Mouse (Mus musculus) liver, embryonic 15.5 days (tissue): Measurements from ENCODE around the gene Ppif. TPM values are rescaled to one million over a fixed set of nuclear protein-coding genes. Genes with fewer than 3 reads are reported as not detected.

Experiments
- ATAC-seq: fragments of 200-750 bp; cut with Nextera tagmentation; 2 replicates; pipeline ENCODE4 v1.8.0; 2017; ENCODE audit warnings: moderate number of reproducible peaks, mild to moderate bottlenecking, moderate library complexity; ENCODE audit not compliant: insufficient read depth
- H3K27ac ChIP-seq: fragments of 300-500 bp; sonication (generic); replicated peaks from 2 replicates; pipeline ENCODE4 v1.5.1; 2015; ENCODE audit warnings: mild to moderate bottlenecking, inconsistent platforms
- H3K27me3 ChIP-seq: fragments of 300-500 bp; sonication (generic); 2 replicates; pipeline ENCODE4 v1.6.1; 2015; ENCODE audit warnings: mild to moderate bottlenecking, inconsistent platforms
- H3K36me3 ChIP-seq: fragments of 300-500 bp; sonication (generic); replicated peaks from 2 replicates; pipeline ENCODE4 v1.6.1; 2015; ENCODE audit warnings: moderate library complexity, mild to moderate bottlenecking, inconsistent platforms
- H3K4me1 ChIP-seq: fragments of 300-500 bp; sonication (generic); replicated peaks from 2 replicates; pipeline ENCODE4 v1.6.1; 2015; ENCODE audit warnings: inconsistent platforms
- H3K4me2 ChIP-seq: fragments of 300-500 bp; sonication (generic); 2 replicates; pipeline ENCODE4 v1.6.1; 2015; ENCODE audit warnings: moderate library complexity, mild to moderate bottlenecking, inconsistent platforms
- H3K4me3 ChIP-seq: fragments of 300-500 bp; sonication (generic); replicated peaks from 2 replicates; pipeline ENCODE4 v1.5.1; 2015; ENCODE audit warnings: mild to moderate bottlenecking, inconsistent platforms
- H3K9ac ChIP-seq: fragments of 300-500 bp; sonication (generic); 2 replicates; pipeline ENCODE4 v1.6.1; 2015; ENCODE audit warnings: moderate library complexity, mild to moderate bottlenecking, inconsistent platforms
- H3K9me3 ChIP-seq: fragments of 300-500 bp; sonication (generic); replicated peaks from 2 replicates; pipeline ENCODE4 v1.6.1; 2016; ENCODE audit warnings: inconsistent platforms
- WGBS: fragments of 180-500 bp; shearing (Covaris S2); methylation state at CpG from one replicate; pipeline ENCODE4 v1.1.7; 2015; ENCODE audit warnings: mixed read lengths; ENCODE audit not compliant: insufficient replicate concordance; 5-methylcytosine and 5-hydroxymethylcytosine counted together
- polyA plus RNA-seq: library from polyadenylated mRNA; unstranded; fragments of >200 nt; fragmentation: Nextera tagmentation; extraction: Ambion mirVana; gene quantifications from 2 replicates; pipeline ENCODE4 v1.2.1, GENCODE M21; 2015

Gene Ppif
- 26.4 and 26.8 TPM in 2 replicates for polyA plus RNA-seq

DNA sequence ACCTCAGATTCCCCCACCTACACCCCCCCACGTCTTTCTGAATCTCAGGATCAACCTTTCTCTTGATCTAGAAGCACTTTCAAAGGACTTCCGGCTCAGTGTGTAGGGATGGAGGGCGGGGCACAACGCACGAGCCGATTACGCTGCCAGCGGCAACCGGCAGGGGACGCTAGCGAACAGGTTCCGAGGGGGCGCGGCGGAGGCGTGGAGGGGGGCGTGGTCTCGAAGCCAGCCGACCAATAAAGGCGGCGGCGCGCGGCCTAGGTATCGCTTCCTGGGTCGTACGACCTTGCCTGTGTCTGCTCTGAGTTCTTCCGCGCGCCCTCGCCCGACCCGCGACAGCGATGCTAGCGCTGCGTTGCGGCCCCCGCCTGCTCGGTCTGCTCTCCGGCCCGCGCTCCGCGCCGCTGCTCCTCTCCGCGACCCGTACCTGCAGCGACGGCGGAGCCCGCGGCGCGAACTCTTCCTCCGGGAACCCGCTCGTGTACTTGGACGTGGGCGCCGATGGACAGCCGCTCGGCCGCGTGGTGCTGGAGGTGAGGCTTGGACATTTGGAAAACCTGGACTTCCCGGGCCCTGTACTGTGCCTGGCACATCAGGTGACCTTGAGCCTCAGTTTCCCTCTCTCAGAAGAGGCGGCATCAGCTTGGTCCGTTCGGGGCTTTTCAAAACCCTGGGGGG is at the start of gene Ppif:
Gene Ppif, plus strand, starts transcription at position 267 of the 681 bp plus-strand sequence.
- peak within 1 kb of the TSS; percentile 98 for H3K4me2 ChIP-seq
- WGBS: under 1% methylated on average over 70 of the region's 70 CpGs
- peaks cover 15% of the 10 kb centered on the region for H3K36me3 ChIP-seq
- H3K4me3 ChIP-seq: peak within 1 kb of the TSS; percentile 83
- H3K27ac ChIP-seq: 0 out of 2 replicates have a peak within 1 kb of the TSS, but pooled peaks have one; percentile 51
- H3K4me1 ChIP-seq: peaks cover 30% of the 10 kb centered on the region
- H3K9ac ChIP-seq: peak within 1 kb of the TSS; percentile 74
- ATAC-seq: peak; percentile 88
- H3K9me3 ChIP-seq: no peaks in the 10 kb centered on the region
- no peaks in the 10 kb centered on the region for H3K27me3 ChIP-seq

DNA sequence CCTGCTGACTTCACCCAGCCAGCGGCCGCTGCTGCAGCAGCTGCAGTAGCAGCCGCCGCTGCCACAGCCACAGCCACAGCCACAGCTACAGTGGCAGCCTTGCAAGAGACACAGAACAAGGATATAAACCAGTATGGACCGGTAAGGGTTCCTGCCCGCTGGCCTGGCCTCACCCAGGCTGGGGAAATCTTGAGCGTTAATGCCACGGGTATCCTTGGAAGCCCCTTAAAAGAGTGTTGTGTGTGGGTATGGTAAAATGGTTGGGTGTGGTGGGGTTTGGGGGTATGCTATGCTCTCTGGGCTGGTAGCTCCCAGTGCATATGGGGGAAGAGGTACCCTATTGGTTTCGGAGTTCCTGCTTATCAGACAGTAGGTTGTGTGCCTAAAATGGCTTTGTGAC is 48.2 kb upstream of the Ppif start:
- Histone ChIP-seq H3K9ac (no peak overlapping the region), H3K27ac (no peak overlapping the region), H3K9me3 (no peaks in the 10 kb centered on the region), H3K36me3 (peaks cover 63% of the 10 kb centered on the region), H3K4me1 (peaks cover under 1% of the 10 kb centered on the region; the same call in 1 of the 2 replicates), H3K4me2 (no peak overlapping the region), H3K4me3 (no peak overlapping the region), H3K27me3 (no peaks in the 10 kb centered on the region)
- WGBS: 74% methylated on average over 9 of the region's 9 CpGs
- ATAC-seq: no peak

DNA sequence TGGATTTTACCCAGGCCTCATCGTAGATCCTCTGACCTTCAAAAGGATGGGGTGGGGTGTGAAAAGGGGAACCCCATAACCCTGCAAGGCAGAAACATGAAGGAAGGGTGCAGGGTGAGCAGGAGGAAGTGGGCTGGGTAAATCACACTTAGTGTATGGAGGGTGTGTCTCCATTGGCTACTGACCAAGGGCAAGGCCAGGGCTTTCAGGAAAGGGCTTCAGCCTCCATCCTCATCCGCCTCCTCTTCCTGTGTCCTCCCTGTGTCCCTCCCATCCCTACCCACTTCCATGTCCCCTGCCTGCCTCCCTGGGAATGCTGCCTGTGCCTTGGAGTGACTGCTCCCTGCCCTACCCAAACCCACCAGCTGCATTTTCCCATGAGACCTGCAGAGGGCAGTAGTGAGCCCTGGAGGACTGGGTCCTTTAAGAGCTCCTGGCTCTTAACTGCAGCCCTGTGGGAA is 47.8 kb upstream of the Ppif start:
- Histone ChIP-seq H3K27ac (no peak overlapping the region), H3K9me3 (no peaks in the 10 kb centered on the region), H3K36me3 (peaks cover 68% of the 10 kb centered on the region), H3K4me2 (no peak overlapping the region), H3K9ac (no peak overlapping the region), H3K4me3 (no peak overlapping the region), H3K27me3 (no peaks in the 10 kb centered on the region), H3K4me1 (no peaks in the 10 kb centered on the region)
- WGBS: 28% methylated on average over 2 of the region's 2 CpGs
- ATAC-seq: peak; percentile 49; the same call in 1 of the 2 replicates

DNA sequence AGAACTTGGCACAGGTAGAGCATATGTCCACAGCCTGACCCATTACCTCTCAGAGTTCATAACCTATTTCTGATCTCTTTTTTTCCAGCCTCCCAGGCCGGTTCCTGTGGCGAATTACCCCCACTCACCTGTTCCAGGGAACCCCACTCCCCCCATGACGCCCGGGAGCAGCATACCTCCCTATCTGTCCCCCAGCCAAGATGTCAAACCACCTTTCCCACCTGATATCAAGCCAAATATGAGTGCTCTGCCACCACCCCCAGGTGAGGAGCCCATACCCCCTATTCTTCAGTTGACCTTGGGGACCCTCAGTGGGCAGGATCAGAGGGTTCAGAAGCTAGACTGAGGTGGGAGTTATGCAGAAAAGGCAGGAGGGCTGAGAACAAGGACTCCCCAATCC is 42.8 kb upstream of the Ppif start:
- no peak overlapping the region for H3K27ac ChIP-seq
- 76% methylated on average over 4 of the region's 4 CpGs for WGBS
- ATAC-seq: no peak
- H3K27me3 ChIP-seq: no peaks in the 10 kb centered on the region
- peaks cover 93% of the 10 kb centered on the region for H3K36me3 ChIP-seq
- no peaks in the 10 kb centered on the region for H3K4me1 ChIP-seq
- H3K9ac ChIP-seq: no peak overlapping the region
- no peak overlapping the region for H3K4me3 ChIP-seq
- no peaks in the 10 kb centered on the region for H3K9me3 ChIP-seq
- H3K4me2 ChIP-seq: no peak overlapping the region

GRCm38 (mm10) chr14:25651905-25652304 is 42.0 kb upstream of the Ppif start:
- H3K4me1 ChIP-seq: no peaks in the 10 kb centered on the region
- H3K4me2 ChIP-seq: no peak overlapping the region
- no peak overlapping the region for H3K9ac ChIP-seq
- ATAC-seq: no peak
- peaks cover 95% of the 10 kb centered on the region for H3K36me3 ChIP-seq
- 80% methylated on average over 9 of the region's 9 CpGs for WGBS
- H3K9me3 ChIP-seq: no peaks in the 10 kb centered on the region
- H3K4me3 ChIP-seq: no peak overlapping the region
- no peak overlapping the region for H3K27ac ChIP-seq
- no peaks in the 10 kb centered on the region for H3K27me3 ChIP-seq

- H3K36me3 ChIP-seq: peaks cover 96% of the 10 kb centered on the region
- H3K4me1 ChIP-seq: no peaks in the 10 kb centered on the region
- 82% methylated on average over 14 of the region's 14 CpGs for WGBS
Observed at GRCm38 (mm10) chr14:25654401-25655197, 39.4 kb upstream of the Ppif start.

DNA sequence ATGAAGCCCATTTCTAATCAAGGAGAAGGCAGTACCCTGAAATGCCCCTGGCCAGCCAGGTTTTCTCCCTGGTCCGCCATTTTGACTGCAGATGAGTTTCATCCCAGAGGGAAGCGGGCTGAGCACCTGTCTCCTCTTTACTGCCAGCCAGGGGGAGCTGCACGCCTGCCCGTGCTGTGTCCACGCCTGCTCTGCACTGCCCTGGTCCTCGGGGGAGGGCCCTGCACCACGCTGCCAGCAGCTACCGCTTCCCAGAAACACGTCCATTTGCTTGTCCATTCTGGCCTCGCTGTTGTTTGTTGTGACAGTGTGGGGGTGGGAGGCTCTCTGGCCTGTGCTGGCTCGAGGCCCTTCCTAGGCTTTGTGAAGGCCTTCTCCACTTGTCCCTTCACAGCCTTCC is 33.3 kb upstream of the Ppif start:
- Histone ChIP-seq H3K36me3 (peaks cover 89% of the 10 kb centered on the region), H3K4me2 (no peak overlapping the region), H3K9ac (no peak overlapping the region), H3K4me3 (no peak overlapping the region), H3K27ac (no peak overlapping the region), H3K9me3 (no peaks in the 10 kb centered on the region), H3K4me1 (peaks cover 9% of the 10 kb centered on the region; the same call in 1 of the 2 replicates), H3K27me3 (no peaks in the 10 kb centered on the region)
- ATAC-seq: peak; percentile 62; the same call in 1 of the 2 replicates
- 72% methylated on average over 11 of the region's 11 CpGs for WGBS

More at GRCm38 (mm10) chr14:25654401-25655197, 39.4 kb upstream of the Ppif start:
- Histone ChIP-seq H3K27ac (no peak overlapping the region), H3K27me3 (no peaks in the 10 kb centered on the region), H3K4me2 (no peak overlapping the region), H3K4me3 (no peak overlapping the region), H3K9me3 (no peaks in the 10 kb centered on the region), H3K9ac (no peak overlapping the region)
- no peak for ATAC-seq

GRCm38 (mm10) chr14:25661185-25661920 is 32.6 kb upstream of the Ppif start:
- no peak overlapping the region for H3K9ac ChIP-seq
- no peak overlapping the region for H3K4me2 ChIP-seq
- no peaks in the 10 kb centered on the region for H3K9me3 ChIP-seq
- no peak overlapping the region for H3K27ac ChIP-seq
- H3K27me3 ChIP-seq: no peaks in the 10 kb centered on the region
- H3K4me3 ChIP-seq: no peak overlapping the region
- H3K36me3 ChIP-seq: peaks cover 87% of the 10 kb centered on the region
- H3K4me1 ChIP-seq: peaks cover 9% of the 10 kb centered on the region; the same call in 1 of the 2 replicates
- WGBS: 77% methylated on average over 17 of the region's 17 CpGs
- ATAC-seq: peak; percentile 37; the same call in 1 of the 2 replicates

- Histone ChIP-seq H3K4me2 (no peak overlapping the region), H3K4me3 (no peak overlapping the region), H3K9me3 (no peaks in the 10 kb centered on the region), H3K4me1 (peaks cover 25% of the 10 kb centered on the region), H3K9ac (no peak overlapping the region), H3K27ac (no peak overlapping the region), H3K36me3 (peaks cover 63% of the 10 kb centered on the region), H3K27me3 (no peaks in the 10 kb centered on the region)
- ATAC-seq: no peak
- WGBS: 68% methylated on average over 7 of the region's 7 CpGs
Observed at GRCm38 (mm10) chr14:25663649-25664309, 30.2 kb upstream of the Ppif start.

GRCm38 (mm10) chr14:25664310-25664695 is 29.7 kb upstream of the Ppif start:
- Histone ChIP-seq H3K36me3 (peaks cover 58% of the 10 kb centered on the region), H3K4me3 (no peak overlapping the region), H3K27ac (no peak overlapping the region), H3K9ac (no peak overlapping the region), H3K9me3 (no peaks in the 10 kb centered on the region), H3K4me2 (no peak overlapping the region), H3K27me3 (no peaks in the 10 kb centered on the region), H3K4me1 (peaks cover 25% of the 10 kb centered on the region)
- ATAC-seq: no peak
- 74% methylated on average over 7 of the region's 7 CpGs for WGBS
